Mouse (Mus musculus): ENCODE data around the gene Lce1k. TPM values are rescaled to one million over a fixed set of nuclear protein-coding genes. Genes with fewer than 3 reads are reported as not detected.
"Not testable (repeated sequence)": the region's sequence is repeated elsewhere in the genome, so short reads cannot be mapped to it uniquely, and the experiment has no call there.

Lce1k gene
- not detected for total RNA-seq (2021)
- long read RNA-seq, experiment 1, partial matches to known transcripts: 0 of 1 reads
- long read RNA-seq, experiment 1, other reads (novel, unspliced or antisense): 0 of 1 reads
- long read RNA-seq, experiment 2: 0 reads

- DNase-seq (ENCODE audit: low spot score in 2 of 2): no peak
Observed at GRCm38 (mm10) chr3:92807791-92808190, at the start of gene Lce1k. Gene Lce1k (minus strand): TSS chr3:92807891.

GRCm38 (mm10) chr3:92851186-92851585, 43.5 kb upstream of the Lce1k start, which contains the start of gene Lce1l:
Gene Lce1l (minus strand): TSS chr3:92851286.
- no peak for DNase-seq (ENCODE audit: low spot score in 2 of 2)

GRCm38 (mm10) chr3:92827108-92827507, 19.4 kb upstream of the Lce1k start, which contains the start of gene Kprp:
Gene Kprp (minus strand): TSS chr3:92827247.
- DNase-seq (ENCODE audit: low spot score in 2 of 2): no peak

GRCm38 (mm10) chr3:92825808-92826207, 18.1 kb upstream of the Lce1k start:
- no peak for DNase-seq (ENCODE audit: low spot score in 2 of 2)

- DNase-seq (ENCODE audit: low spot score in 2 of 2): not testable (repeated sequence)
Observed at GRCm38 (mm10) chr3:92816036-92816435, 8.3 kb upstream of the Lce1k start.

- no peak for DNase-seq (ENCODE audit: low spot score in 2 of 2)
Observed at GRCm38 (mm10) chr3:92815581-92815980, 7.9 kb upstream of the Lce1k start.

GRCm38 (mm10) chr3:92790414-92790813, 17.3 kb downstream of the Lce1k start, which contains the start of gene Lce1j:
Gene Lce1j (minus strand): TSS chr3:92790514.
- no peak for DNase-seq (ENCODE audit: low spot score in 2 of 2)

- no peak for DNase-seq (ENCODE audit: low spot score in 2 of 2)
Observed at GRCm38 (mm10) chr3:92778799-92779198, 28.9 kb downstream of the Lce1k start, which contains the start of gene Lce1i. Gene Lce1i (minus strand): TSS chr3:92778899.

- no peak for DNase-seq (ENCODE audit: low spot score in 2 of 2)
Observed at GRCm38 (mm10) chr3:92771573-92771972, 36.1 kb downstream of the Lce1k start.

GRCm38 (mm10) chr3:92764965-92765364, 42.7 kb downstream of the Lce1k start, which contains the start of gene Lce1h:
Gene Lce1h (minus strand): TSS chr3:92765065.
- no peak for DNase-seq (ENCODE audit: low spot score in 2 of 2)

Other genes starting within 250 kb of the Lce1k start
- not detected for gene Ivl, start 234.2 kb downstream of the Lce1k start, total RNA-seq (2021)
- gene Smcp, start 218.9 kb downstream of the Lce1k start, total RNA-seq (2021): not detected
- not detected for gene 2210017I01Rik, start 200.4 kb downstream of the Lce1k start, total RNA-seq (2021)
- not detected for gene Lce6a, start 186.2 kb downstream of the Lce1k start, total RNA-seq (2021)
- gene Lce1a1, start 159.6 kb downstream of the Lce1k start, total RNA-seq (2021): not detected
- not detected for gene Lce1b, start 151.0 kb downstream of the Lce1k start, total RNA-seq (2021)
- not detected for gene Lce1a2, start 137.6 kb downstream of the Lce1k start, total RNA-seq (2021)
- under 1 TPM in 1 of 2 experiments, not detected in 1; 0.39 TPM for gene Lce1c, start 128.6 kb downstream of the Lce1k start, total RNA-seq (2021)
- gene Lce1d, start 120.7 kb downstream of the Lce1k start, total RNA-seq (2021): not detected
- not detected for gene Lce1e, start 98.8 kb downstream of the Lce1k start, total RNA-seq (2021)
- gene Lce1f, start 87.5 kb downstream of the Lce1k start, total RNA-seq (2021): not detected
- not detected for gene Gm38119, start 68.8 kb downstream of the Lce1k start, total RNA-seq (2021)
- not detected for gene Lce1g, start 55.6 kb downstream of the Lce1k start, total RNA-seq (2021)
- gene Lce1h, start 42.8 kb downstream of the Lce1k start, total RNA-seq (2021): not detected
- not detected for gene Lce1i, start 29.0 kb downstream of the Lce1k start, total RNA-seq (2021)
- not detected for gene Lce1j, start 17.4 kb downstream of the Lce1k start, total RNA-seq (2021)
- under 1 TPM in 1 of 2 experiments, not detected in 1; 0.13 TPM for gene Kprp, start 19.4 kb upstream of the Lce1k start, total RNA-seq (2021)
- gene Lce1l, start 43.4 kb upstream of the Lce1k start, total RNA-seq (2021): not detected
- gene 2310050C09Rik, start 62.3 kb upstream of the Lce1k start, total RNA-seq (2021): not detected
- not detected for gene Lce3a, start 118.3 kb upstream of the Lce1k start, total RNA-seq (2021)
- gene Lce3b, start 125.1 kb upstream of the Lce1k start, total RNA-seq (2021): not detected
- gene Lce3c, start 136.6 kb upstream of the Lce1k start, total RNA-seq (2021): not detected
- gene Lce3d, start 149.5 kb upstream of the Lce1k start, total RNA-seq (2021): not detected
- gene Lce3e, start 159.2 kb upstream of the Lce1k start, total RNA-seq (2021): not detected
- not detected for gene Lce3f, start 184.3 kb upstream of the Lce1k start, total RNA-seq (2021)
- gene Crct1, start 207.8 kb upstream of the Lce1k start, total RNA-seq (2021): under 1 TPM in 1 of 2 experiments, not detected in 1; 0.52 TPM
- under 1 TPM in 1 of 2 experiments, not detected in 1; 0.62 TPM for gene Lce1m, start 211.2 kb upstream of the Lce1k start, total RNA-seq (2021)

Data from gastrocnemius, postnatal 4 days (tissue).